ENCODE assay signal across 8 mouse cellular contexts in the genomic region with DNA sequence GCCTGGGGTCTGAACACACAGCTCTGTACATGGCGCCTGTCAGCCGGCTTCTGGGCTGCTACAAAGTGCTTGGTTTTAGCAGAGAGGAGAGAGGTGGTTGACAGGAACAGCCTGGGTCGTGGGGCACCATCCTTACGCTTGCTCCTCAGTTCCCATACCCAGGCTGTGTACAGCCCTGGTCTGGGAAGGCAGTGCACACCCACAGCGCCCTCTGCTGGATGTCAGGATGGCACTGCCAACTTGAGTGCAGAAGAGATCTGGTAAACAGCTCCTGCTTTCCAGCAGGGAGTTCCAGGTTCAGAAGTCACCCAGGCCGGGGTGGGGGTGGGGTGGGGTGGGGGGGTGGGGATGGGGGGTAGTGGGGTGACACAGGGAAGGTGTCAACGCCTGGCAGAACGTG.
DNase-seq lines count a peak whose midpoint lies in the region; ATAC-seq and TF ChIP-seq lines count a peak whose summit lies in the region.

No protein-coding gene starts in this region.

- no peaks in the 10 kb centered on the region for H3K4me1 ChIP-seq in ES-E14 (ENCODE audit: control insufficient read depth in 2 of 2, insufficient read depth in 2 of 2, low read length in 2 of 2, poor library complexity in 1 of 2)
- H3K4me1 ChIP-seq in forebrain, embryonic 16.5 days (replicated peaks; ENCODE audit: control insufficient read depth, insufficient read depth, low read length) = peaks cover 2% of the 10 kb centered on the region; the same call in 1 of the 2 replicates

- ATAC-seq in forebrain, embryonic 16.5 days = peak; percentile 95
- peak; percentile 32 to 55; a peak in 2 of 4 replicates for ATAC-seq in hematopoietic stem cell, adult 5-6 weeks (replicated peaks in 1 of 2; ENCODE audit: insufficient read depth in 1 of 2, low FRiP score in 2 of 2, low TSS enrichment in 1 of 2, low read depth in 1 of 2, poor library complexity in 2 of 2, severe bottlenecking in 2 of 2)

- H3K27me3 ChIP-seq in forebrain, embryonic 16.5 days (replicated peaks; ENCODE audit: control insufficient read depth, insufficient read depth, low read length) = peaks cover 3% of the 10 kb centered on the region

- no peaks in the 10 kb centered on the region for H3K9me3 ChIP-seq in ES-E14 (ENCODE audit: control insufficient read depth, insufficient read depth, low read depth, low read length)
- H3K9me3 ChIP-seq in forebrain, embryonic 16.5 days (ENCODE audit: control insufficient read depth, low read length) = no peaks in the 10 kb centered on the region

- no peak overlapping the region for H3K27ac ChIP-seq in ES-E14 (ENCODE audit: insufficient read depth, low read depth, low read length, poor library complexity, severe bottlenecking)
- H3K27ac ChIP-seq in forebrain, embryonic 16.5 days (ENCODE audit: low read length) = no peak overlapping the region
- H3K27ac ChIP-seq in layer of hippocampus, adult 2 months = no peak overlapping the region

- no peak overlapping the region for H3K4me3 ChIP-seq in ES-E14 (ENCODE audit: insufficient read depth in 1 of 2, low read depth in 1 of 2, low read length in 2 of 2, poor library complexity in 1 of 2, severe bottlenecking in 1 of 2)
- no peak overlapping the region for H3K4me3 ChIP-seq in forebrain, embryonic 16.5 days (replicated peaks; ENCODE audit: low read length)
- H3K4me3 ChIP-seq in layer of hippocampus, adult 2 months = no peak overlapping the region

- H3K4me2 ChIP-seq in forebrain, embryonic 16.5 days (ENCODE audit: low read length) = no peak overlapping the region

- DNase-seq in ES-E14 (ENCODE audit: low read depth, low spot score) = peak; percentile 48
- DNase-seq in cerebellum, adult 11 months = peak; percentile 75
- peak; percentile 86 to 96 for DNase-seq in layer of hippocampus, adult 2 months (ENCODE audit: low spot score in 2 of 2)
- peak; percentile 91 for DNase-seq in lung, postnatal 10 days
- DNase-seq in retina, postnatal 7 days (ENCODE audit: low read depth, low spot score) = peak; percentile 81
- peak; percentile 78 for DNase-seq in urinary bladder, postnatal 25 days (ENCODE audit: low spot score)

- H3K36me3 ChIP-seq in ES-E14 (ENCODE audit: control insufficient read depth, insufficient read depth, low read length, poor library complexity, severe bottlenecking) = no peaks in the 10 kb centered on the region
- H3K36me3 ChIP-seq in forebrain, embryonic 16.5 days (ENCODE audit: control insufficient read depth, insufficient read depth) = no peaks in the 10 kb centered on the region

- WGBS in forebrain, embryonic 16.5 days = 4% methylated on average over 8 of the region's 8 CpGs

- H3K9ac ChIP-seq in ES-E14 (ENCODE audit: insufficient read depth, low read depth, low read length, poor library complexity, severe bottlenecking) = no peak overlapping the region
- H3K9ac ChIP-seq in forebrain, embryonic 16.5 days (replicated peaks; ENCODE audit: low read depth, low read length) = no peak overlapping the region

- in situ Hi-C loops in ES-E14 (cut with MboI; ENCODE audit: low sequenced_read_pairs in 2 of 2, unreplicated experiment in 2 of 2) = no loop called here

- peak; percentile 83 for TF ChIP-seq CTCF in layer of hippocampus, adult 2 months (conservative IDR thresholded peaks at IDR 0.05)

TF ChIP-seq in ES-E14, 5 proteins besides CTCF, POLR2A, EP300 and RAD21:
- TF ChIP-seq ZNF384 (IDR thresholded peaks at IDR 0.05; ENCODE audit: low read depth, low read length) (no peak), CHD2 (IDR thresholded peaks at IDR 0.05; ENCODE audit: low read depth, low read length) (no peak)
